Mouse (Mus musculus) lung, postnatal 36 days (tissue): ENCODE data around the gene Fbxo44.
A peak's percentile ranks its signal among the peaks of the same experiment; 100 is the strongest.
"Not testable (repeated sequence)": the region's sequence is repeated elsewhere in the genome, so short reads cannot be mapped to it uniquely, and the experiment has no call there.

ENCODE experiments used
- DNase-seq: peaks from one replicate; pipeline ENCODE4 v3.0.0; 2022; ENCODE audit warnings: mixed read lengths

Fbxo44 gene

DNA sequence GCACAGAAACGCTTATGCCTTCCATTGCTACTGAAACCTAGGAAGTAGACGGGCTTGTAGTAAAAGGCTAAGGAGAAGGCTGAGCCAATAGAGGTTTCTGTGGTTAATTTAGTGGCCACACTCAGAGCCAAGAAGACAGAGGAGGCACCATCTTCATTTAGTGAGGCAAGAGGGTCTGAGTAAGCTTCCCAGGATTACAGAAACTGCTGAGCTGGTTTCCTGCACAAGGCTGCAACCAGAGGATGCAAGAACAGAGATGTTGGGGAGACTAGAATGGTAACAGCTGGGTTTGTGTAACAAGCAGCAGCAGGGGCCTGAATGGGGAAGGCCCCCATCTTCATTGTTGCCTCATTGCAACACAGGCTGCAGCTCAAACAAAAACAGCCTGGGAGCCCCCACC lies 31.6 kb downstream of the Fbxo44 start:
- no peak for DNase-seq

DNA sequence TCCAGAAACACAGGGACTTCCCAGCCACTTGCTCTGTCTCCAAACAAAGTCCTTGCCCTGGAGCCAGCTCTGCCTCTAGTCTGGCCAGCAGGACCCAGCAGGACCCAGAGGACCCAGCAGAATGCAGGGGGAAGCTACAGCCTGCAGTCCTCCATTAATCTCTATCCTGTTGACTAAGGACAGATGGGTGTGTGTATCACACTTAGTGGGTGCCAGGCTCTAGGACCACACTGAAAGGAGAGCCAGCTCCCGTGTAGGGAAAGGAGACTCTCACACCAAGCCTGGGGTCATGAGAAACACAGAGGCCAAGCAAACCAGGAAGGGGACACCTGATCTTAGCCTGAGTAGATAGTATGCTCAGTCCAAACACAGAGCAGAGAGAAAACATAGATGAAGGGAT lies 32.0 kb downstream of the Fbxo44 start:
- no peak for DNase-seq

DNA sequence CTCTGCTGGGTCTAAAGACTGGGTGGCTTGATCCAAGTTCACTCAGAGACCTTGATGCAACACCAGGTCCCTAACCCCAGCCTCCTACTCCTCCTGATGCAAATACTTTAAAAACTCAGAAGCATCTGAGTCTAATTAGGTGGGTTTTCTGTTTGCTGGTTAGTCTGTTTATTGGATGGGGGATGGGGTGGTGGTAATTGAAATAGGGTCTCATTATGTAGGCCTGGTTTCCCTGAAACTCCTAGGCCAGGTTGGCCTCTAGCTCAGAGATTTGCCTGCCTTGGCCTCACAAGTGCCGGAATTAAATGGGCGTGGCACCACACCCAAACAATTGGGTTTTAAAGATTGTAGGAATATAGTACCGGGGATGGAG lies 37.6 kb downstream of the Fbxo44 start:
- DNase-seq = no peak

DNA sequence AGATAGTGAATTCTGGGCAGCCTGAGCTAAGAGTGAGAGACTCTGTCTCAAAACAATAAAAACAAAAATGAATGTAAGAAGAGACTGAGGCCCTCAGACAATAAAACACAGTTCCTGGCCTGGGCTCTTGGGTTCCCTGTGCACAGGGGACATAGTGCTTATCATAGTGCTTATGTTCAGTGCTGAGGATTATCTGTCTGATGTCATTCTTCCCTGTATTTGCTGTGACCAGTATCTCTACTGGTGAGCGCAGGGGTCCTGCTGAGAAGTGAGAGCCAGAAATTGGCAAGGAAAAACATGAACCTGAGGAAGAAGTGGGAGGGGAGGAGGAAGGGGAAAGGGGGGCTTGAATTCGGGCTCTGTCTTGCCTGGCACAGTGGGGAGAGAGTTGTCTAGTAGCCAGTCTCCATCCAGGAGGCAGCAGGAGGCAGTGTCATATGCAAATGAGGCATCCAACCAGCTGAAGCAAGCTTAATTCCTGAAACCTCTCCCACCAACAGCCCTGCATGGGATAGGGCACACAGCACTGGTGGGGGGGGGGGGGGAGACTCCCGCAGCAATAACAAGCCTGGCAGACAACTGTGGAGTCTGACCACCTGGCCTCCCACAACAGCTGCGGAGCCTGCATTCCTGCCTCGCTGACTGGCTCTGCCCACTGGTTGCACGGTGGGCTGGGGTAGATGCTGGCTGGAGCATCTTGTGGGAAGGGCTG lies 38.1 kb downstream of the Fbxo44 start:
- no peak for DNase-seq

DNA sequence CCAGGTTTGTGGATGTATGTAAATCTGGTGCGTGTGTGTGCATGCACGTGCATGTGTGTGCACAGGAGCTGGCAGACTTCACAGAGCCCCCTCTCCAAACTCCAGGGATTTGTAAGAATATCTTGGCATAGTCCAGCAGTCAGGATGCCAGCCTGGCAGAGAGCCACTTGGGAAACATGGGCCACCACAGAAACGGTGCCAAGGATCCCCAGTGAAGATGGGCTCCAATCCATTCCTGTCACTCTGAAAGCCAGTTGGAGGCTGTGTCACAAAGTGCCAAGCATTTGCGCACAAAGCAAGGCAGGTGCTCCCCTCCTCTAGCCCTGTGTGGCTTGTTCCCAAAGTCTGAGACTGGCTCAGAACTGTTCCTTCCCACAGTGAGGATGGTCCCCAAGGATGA lies 38.9 kb downstream of the Fbxo44 start:
- no peak for DNase-seq

DNA sequence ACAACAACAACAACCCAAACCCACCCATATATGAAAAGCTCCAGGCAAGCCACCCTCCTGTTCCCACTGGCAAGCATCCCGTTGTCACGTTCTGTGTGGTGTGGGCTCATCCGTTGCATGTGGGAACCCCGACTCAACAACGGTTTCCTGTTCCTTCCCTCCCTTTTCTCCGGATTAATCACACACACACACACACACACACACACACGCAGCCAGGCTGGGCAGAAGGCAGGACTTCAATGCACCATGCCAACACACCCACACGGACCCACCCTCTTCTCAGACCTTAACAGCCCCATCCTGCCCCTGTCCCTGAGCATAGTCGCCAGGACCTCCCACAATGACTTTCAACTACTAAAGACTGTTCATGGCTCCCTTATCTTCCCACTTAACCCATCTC lies 39.7 kb downstream of the Fbxo44 start:
- DNase-seq = no peak

DNA sequence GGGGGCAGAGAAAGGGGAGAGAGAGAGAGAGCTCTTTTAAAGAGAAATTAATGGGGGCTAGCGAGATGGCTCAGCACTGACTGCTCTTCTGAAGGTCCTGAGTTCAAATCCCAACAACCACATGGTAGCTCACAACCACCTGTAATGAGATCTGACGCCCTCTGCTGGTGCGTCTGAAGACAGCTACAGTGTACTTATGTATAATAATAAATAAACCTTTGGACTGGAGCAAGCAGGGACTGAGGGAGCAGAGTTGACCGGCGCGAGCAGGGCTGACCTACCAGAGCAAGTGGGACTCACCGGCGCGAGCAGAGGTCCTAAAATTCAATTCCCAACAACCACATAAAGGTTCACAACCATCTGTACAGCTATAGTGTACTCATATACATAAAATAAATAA lies 40.7 kb downstream of the Fbxo44 start:
- not testable (repeated sequence) for DNase-seq

DNA sequence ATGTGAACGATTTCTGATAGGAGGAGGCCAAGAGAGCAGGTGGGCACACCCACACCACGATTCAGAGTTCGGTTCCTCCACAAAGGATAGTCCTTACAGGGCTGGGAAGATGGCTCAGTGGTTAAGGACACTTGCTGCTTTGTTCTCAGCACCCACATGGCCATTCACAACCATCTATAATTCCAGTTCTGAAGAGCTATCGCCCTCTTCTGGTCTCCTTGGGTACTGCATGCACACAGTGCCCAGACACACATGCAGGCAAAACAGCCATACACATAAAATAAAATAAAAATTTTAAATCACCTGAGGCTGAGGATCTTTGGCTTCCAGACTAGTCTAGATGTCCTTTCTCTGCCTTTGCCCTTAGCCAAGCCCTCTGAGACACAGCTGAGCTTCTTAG lies 42.9 kb downstream of the Fbxo44 start:
- DNase-seq = no peak

DNA sequence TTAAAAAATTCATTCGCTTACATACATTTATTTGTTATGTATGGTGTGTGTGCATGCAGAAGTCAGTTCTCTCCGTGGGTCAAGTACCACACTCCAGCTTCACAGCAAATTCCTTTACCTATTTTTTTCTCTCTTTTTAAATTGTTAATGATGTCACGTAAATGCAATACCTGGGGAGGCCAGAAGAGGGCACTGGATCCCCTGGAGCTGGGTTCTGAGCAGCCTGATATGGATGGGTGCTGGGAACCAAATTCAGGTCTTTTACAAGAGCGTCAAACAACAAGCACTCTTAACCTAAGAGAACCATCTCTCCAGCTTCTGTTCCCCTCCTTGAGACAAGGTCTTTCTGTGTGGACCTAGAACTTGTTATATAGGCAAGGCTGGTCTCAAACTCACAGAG lies 43.6 kb downstream of the Fbxo44 start:
- DNase-seq = no peak

DNA sequence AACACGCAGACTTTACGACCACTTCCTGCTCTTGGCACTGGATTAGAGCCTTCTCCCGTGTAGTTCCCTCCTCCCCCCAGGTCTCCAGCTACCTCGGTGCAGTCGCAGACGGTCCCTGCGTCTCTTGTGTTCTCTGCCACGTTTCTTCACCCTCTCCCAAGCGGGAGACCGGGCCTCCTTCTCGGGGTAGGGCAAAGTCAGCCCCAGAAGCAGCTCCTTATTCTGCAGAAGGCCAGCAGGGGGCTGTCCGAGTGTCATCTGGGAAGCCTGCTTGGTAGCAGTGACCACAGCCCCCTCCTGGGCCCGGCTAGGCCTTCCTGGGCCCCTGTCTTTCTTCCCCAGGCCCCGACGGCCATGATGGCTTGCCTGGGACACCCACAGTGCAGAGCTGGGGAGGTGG lies 44.8 kb downstream of the Fbxo44 start:
- peak; percentile 42 for DNase-seq

DNA sequence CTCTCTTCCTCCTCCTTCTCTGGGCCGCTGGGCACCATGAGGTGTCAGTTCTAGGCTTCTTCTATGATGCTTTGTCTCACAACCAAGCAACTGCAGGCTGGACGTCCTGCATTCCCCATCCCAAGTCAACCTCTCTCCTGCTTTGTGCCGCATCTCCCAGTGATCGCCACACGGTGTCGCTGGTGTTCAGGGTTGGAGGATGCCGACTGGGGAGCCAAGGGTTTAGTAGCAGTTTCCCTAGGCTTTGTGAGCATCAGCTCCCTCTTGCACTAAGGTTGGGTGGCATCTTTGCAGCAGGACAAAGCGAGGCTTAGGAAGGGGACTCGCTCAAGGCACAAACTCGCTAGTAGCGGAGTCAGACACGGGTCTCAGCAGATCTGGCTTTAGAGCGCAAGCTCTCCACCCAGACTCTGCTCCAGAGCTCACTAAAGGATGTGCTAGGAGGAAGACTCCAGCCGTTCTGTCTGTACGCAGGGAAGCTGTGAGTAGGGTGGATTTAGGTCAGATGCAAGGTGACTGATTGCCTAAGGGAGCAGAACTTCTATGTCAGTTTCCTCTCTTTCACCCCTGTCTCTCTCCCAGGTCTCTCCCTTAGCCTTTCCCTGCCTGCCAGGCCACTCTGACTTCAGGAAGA lies 45.4 kb downstream of the Fbxo44 start:
- DNase-seq = peak; percentile 82

DNA sequence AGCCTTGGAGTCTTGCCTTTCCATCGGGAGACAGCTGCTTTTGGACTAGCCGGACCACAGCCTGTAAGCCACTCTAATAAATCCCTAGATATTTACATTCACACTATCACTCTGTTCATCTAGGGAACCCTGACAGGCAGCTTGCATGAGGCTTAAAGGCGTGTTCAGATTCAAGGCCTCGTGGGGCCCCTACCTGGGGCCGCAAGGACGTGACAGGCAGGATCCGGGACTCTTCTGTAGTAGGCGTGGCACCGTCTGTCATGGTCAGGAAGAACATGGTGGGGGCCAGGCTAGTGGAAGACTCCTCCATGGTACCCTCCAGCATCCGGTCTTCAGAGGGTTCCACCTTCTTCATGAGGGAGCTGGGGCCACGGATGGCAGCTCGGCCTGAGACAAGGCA lies 47.8 kb downstream of the Fbxo44 start:
- no peak for DNase-seq

DNA sequence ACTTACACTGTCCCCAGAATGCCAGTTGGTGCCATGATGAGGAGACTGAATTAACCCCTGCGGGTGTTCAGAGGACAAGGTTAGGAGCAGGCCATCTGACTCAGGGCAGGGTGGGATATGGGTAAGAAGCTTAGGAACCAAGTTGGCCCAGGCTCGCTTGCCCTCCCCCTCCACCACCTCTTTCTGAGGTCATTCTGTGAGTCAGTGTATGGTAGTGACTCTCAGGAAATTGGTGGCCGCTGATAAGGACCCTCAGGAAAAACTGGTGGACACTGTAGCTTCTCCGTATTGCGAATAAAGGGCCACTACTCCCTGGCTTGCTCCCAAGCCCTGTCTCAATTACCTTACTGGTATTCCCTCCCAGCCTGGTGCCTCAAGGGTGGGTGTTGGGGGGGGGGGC lies 51.1 kb downstream of the Fbxo44 start:
- no peak for DNase-seq

DNA sequence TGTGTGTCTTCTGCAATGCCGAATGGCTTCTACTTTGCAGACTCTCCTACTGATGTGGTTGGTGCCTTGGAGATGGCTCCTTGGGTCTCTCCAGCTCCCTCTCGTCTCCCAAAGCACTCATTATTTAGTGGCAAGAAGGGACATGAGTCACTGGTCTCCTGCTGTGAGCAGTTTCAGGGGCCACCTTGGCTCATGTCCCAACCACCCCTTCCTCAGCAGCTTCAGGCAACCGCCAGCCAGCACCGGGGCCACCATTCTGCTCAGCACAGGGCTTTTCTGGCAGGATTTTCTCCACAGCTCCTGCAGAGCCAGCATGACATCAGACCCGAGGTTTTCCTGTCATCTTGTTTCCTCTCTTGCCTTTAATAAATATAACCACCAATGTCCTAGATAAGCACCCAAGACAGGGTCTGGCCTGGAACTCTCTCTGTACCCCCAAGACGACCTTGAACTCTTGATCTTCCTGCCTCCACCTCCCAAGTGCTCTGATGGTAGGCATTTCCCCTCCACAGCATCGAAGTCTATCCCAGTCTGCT lies 51.6 kb downstream of the Fbxo44 start:
- DNase-seq = no peak

DNA sequence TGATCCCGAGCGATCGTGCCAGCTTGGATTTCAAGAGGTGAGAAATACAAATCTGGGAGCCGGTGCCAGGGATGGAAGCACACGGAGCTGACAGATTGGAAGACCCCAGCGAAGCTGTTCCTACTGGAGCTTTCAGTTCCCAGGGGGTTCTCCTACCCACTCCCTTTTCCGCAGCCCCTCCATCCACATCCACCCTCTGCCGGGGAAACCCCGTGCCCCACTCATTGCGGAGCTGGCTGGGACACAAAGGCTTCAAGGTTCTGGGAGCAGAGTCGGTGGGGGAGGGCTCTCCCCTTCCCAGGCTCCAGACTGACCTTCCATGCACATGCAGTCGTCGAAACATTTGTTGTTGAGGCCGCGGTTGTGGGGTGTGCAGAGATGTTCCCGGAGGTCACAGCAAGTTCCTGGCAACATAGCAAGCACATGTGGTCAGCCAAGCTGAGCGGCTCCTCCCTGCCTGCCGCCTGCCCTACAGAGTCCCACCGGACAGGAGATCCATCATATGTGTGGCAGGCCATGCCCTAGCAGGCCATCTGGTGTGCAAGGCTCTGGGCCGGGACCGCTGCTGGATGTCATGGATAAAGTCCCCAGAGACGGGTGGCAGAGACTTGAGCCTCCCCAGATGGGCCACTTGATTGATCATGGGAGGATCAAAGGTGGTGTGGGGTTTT lies 52.5 kb downstream of the Fbxo44 start:
- DNase-seq = no peak

DNA sequence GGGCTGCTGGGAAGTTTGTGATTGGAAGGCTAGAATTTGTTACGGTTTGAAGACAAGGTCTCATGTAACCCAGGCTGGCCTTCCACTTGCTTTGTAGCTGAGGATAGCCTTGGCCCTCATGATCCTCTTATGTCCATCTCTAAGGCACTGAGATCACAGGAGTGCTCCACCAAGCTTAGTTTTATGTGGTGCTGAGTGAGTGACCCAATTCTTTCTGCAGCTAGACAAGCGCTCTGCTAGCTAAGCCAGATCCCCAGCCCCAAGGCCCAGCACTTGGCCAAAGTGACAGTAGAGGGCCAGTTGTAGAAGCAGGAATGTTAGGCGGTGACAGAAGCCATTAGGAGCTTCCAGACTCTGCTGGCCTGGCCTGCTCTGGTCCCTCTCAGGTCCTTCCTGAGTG lies 56.1 kb downstream of the Fbxo44 start:
- no peak for DNase-seq
